Mouse (Mus musculus): Measurements from ENCODE around the gene Hspa12b. TPM values are rescaled to one million over a fixed set of nuclear protein-coding genes. Genes with fewer than 3 reads are reported as not detected.

Hspa12b gene
- total RNA-seq, 2 experiments from 2014 or later = 32.5 to 43.1 TPM

DNA sequence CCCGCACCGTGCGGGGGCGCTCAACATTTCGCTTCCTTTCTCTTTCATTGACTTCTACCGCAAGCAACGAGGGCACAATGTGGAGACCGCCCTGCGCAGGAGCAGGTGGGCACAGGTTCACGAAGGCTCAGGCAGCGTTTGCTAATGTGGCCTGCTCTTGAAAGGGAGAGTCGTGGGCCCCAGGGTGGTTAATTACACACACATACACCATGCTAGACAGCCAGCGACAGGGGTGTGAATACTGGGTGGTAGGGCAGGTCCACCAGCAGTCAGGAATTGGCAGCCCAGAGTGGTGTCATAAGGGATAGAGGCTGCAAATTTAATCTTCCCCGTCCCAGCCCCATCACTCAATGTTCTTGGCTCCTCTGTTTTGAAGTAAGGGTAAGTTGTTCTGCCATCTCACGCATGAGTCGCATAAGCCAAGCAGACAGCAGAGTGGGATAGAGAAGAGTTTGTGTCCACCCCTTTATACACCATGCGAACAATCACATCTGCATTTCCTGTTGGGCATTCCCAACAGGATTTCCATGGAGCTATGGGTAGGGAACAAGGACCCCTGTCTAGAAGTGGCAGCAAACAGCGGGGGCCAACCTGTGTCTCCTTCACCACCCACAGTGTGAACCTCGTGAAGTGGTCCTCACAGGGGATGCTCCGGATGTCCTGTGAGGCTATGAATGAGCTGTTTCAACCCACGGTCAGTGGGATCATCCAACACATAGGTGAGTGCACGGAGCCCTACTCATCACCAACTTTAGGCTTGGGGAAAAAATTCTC is 16.1 kb downstream of the Hspa12b start:
- intact Hi-C loops (cut with DNase I) = loop anchor here (1.0 kb wide), 1 partner anchor 49 kb away; no protein-coding TSS in a partner anchor
- DNase-seq (ENCODE audit: low spot score) = no peak

DNA sequence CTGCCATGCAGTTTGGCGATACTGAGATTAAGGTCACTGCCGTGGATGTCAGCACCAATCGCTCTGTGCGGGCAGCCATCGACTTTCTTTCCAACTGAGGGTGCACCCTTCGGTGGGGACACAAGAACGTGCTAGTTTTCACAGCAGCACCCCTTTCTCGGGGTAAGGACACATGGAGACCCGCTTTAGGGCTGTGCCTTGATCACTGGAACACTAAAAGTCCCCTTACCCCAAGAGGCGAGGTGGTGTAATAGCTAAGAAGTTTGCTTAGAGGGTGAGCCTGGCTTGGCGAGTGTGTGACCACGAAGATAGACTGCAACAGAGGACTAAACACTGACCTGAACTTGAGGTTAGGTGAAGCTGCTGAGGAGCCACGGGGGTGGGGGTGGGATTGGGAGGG is 18.0 kb downstream of the Hspa12b start:
- intact Hi-C loops (cut with DNase I) = no loop called here
- DNase-seq (ENCODE audit: low spot score) = no peak

DNA sequence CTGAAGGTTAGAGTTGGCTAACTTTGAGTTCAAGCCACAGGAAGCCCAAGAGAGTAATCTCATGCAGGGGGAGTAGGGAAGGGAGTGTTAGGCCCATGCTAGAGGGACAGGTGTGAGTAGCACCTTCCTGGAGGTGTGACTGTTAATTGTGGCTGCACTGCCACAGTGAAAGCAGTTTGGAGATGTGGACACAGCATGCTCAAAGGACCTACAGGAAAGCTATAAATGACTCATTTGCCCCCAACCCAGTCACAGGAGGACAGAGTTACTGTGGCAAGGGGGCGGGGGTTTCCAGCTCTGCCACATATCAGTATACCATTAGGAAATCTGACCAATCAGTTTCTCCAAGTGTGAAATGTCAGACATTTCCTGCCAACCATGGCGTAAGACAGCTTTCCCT is 18.5 kb downstream of the Hspa12b start:
- DNase-seq (ENCODE audit: low spot score) = no peak
- intact Hi-C loops (cut with DNase I) = no loop called here

DNA sequence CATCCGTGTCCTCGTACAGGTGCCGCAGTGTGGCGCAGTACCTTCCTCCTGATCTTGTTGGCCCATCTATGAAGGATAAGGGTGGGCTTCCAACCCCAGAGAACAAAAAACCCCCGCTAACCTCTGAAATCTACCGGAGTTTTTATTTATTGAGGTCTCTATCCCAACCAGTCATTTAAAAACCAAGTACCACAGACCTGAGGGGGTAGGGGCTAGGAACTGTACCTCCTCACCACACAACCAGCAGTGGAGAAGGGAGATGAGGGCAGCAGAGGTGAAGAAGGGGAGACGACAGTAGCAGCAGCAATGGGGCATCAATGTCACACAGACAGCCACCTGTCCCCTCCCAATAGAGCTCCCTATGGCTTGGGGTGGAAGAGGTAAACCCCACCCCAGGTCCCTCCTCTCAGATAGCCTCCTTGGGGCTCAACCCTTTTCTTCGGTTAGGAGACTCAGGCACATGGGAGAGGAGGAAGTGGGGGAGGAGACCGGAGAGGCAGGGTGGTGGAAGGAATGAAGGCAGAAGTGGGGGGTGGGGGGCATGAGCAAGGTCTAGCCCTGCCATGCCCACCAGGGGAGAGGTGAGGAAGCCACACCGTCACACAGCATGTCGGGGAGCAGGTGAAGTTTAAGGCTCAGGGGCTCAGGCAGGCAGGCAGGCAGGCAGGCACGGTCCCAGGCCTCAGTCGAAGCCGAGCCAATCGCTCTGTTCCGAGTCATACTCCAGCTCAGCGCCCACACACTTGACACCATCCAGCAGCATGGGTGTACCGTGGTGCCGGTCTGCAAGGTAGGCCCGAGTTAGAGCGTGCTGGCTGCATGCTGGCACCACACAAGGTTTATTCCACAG is 19.3 kb downstream of the Hspa12b start:
- no peak for DNase-seq (ENCODE audit: low spot score)
- intact Hi-C loops (cut with DNase I) = no loop called here

DNA sequence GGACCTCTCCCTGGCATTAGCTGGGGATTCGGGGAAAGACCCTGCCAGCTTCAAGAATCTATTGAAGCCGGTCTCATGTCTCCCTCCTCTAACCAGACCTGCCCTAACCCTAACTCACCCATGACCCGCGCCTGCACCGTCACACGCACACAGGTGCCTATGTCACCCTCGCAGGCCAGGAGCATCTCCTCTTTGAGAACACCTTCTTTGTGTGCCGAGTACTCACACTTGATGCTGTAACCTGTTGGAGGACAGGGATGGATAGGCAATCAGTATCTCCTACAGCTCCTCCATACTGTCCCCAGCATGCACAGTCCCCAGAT is 19.9 kb downstream of the Hspa12b start:
- intact Hi-C loops (cut with DNase I) = no loop called here
- no peak for DNase-seq (ENCODE audit: low spot score)

DNA sequence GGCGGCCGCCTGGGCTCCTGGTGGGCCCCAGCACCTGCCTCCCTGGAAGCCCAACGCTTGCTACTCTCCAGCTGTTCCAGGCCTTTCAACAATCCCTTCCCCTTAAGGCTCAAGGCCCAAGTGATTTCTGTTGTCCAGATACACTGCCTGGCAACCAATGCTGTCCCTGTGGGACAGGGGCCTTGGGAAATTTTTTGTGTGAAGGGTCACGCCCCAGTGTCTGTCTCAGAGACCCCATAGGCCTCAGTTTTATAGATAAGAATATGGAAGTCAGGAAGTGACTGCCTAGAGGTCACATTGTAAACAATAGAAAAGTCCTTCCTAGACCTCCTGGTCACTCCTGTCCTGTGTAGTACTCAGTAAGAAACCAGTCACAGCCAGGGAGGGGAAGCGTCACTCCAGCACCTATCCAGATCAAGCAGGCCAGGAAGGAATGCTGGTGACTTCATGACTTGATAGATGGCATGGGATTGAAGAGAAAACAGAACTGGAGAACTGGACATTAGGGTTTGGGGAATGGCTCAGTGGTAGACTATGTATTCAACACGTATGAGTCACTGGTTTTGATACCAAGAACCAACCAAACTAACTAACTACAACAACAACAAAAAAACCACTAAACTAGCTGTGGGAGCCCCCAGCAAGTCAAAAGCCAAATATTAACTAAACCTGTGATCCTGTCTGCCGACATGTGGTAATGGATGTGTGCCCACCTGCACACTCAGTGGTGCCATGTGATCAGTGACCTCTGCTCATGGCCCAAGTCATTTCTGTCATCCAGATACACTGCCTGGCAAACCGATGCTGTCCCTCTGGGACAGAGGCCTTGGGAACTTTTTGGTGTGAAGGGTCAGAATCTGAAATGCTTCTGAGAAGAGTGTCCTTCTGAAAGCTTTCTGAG is 21.5 kb downstream of the Hspa12b start:
- intact Hi-C loops (cut with DNase I) = no loop called here
- no peak for DNase-seq (ENCODE audit: low spot score)

DNA sequence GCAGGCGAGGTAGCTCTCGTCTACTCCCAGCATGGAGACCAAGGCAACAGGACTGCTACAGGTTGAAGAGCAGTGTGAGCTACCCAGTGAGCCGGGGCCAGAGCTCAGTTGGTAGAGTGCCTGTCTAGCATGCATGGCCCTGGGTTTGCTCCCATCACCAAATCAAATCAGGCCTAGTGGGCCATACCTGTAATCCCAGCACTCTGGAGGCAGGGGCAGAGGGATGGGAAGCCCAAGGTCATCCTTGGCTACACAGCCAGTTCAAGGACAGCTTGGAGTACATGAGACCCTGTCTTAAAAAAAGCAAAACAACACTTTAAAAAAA is 22.1 kb downstream of the Hspa12b start:
- intact Hi-C loops (cut with DNase I) = no loop called here
- DNase-seq (ENCODE audit: low spot score) = no peak

DNA sequence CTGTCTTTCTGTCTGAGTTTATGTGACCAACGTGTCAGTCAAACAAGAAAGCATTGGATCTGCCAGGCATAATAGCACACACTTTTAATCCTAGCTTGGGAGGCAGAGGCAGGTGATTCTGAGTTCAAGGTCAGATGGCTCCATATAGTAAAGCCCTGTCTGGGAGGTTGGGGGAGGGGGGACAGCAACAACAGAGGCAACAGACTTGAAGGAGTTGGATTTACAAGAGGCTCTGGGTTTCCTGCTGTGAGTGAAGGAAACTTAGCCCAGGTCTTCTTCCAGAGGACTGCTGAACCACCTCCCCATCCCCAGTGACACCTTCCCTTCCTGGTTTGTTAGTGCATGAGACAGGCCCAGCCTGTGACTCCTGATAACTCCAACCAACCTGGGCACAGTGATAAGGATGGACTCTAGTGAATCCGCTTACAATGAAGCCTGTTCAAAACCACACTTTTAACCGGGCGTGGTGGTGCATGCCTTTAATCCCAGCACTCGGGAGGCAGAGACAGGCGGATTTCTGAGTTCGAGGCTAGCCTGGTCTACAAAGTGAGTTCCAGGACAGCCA is 25.2 kb downstream of the Hspa12b start:
- DNase-seq (ENCODE audit: low spot score) = no peak
- intact Hi-C loops (cut with DNase I) = no loop called here

GRCm38 (mm10) chr2:131154036-131154435 is 27.0 kb downstream of the Hspa12b start:
- no peak for DNase-seq (ENCODE audit: low spot score)
- intact Hi-C loops (cut with DNase I) = no loop called here

GRCm38 (mm10) chr2:131156987-131157386 is 29.9 kb downstream of the Hspa12b start:
- intact Hi-C loops (cut with DNase I) = no loop called here
- no peak for DNase-seq (ENCODE audit: low spot score)

- intact Hi-C loops (cut with DNase I) = no loop called here
- no peak for DNase-seq (ENCODE audit: low spot score)
Observed at GRCm38 (mm10) chr2:131159491-131159910, 32.4 kb downstream of the Hspa12b start.

DNA sequence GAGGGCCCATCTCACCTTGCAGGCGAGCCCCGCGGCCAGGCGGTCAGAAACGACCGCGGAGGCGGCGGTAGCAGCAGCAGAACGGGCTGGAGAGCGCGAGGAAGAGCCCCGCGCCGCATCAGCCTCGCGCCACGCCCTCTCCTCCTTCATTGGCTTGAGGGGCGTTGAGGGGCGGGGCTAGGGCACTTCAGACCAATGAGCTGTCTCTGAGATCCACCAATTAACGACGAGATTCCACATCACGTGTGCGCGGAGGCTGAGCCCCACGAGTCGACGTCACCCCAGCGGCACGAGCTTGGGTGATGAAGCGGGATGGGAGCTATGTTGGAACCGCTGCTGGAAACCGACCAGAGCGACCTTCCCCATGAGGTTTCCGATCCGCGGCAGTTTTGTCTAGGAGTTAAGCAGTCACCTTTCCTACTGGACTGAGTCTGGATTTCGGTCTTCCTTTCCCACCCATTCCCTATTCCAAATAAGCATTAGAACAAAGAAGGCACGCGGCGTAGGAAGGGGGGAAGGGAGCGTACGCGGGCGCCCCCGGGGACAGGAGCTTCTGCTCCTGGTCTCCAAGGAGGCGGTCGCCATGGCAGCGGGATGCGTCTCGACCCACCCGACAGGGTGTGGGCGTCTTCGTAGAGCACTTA is 33.0 kb downstream of the Hspa12b start, which contains the start of gene 1700037H04Rik:
1700037H04Rik (minus strand) TSS at position 144 of the 644 bp plus-strand sequence.
- intact Hi-C loops (cut with DNase I) = loop anchor here (2.0 to 5.0 kb wide), 2 partner anchors 65 to 198 kb away; no protein-coding TSS in a partner anchor
- DNase-seq (ENCODE audit: low spot score) = peak; percentile 95

DNA sequence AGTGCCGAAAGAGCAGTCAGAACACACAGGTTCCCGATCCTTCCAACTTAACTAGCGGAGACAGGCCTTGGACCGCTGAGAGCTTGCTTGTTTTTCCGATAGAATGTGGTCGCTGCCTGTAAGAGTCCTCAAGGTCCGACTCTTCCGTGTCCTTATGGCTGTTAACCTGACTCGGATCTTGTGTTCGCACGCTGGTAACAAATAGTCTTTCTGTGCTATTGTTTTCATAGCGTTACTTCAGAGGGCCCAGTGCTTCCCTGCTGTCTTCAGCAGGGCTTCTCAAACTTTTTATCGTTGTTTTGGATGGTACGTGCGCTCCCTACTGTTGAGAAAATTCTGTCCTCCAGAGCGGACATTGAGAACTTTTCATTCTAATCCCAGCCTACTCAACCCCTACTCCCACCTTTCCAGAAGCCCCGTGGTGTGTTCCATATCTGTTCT is 33.6 kb downstream of the Hspa12b start:
- DNase-seq (ENCODE audit: low spot score) = no peak
- intact Hi-C loops (cut with DNase I) = loop anchor here (2.0 to 5.0 kb wide), 2 partner anchors 66 to 198 kb away; no protein-coding TSS in a partner anchor

GRCm38 (mm10) chr2:131163924-131164323 is 36.8 kb downstream of the Hspa12b start:
- no peak for DNase-seq (ENCODE audit: low spot score)
- intact Hi-C loops (cut with DNase I) = loop anchor here (5.0 kb wide), 1 partner anchor 202 kb away; no protein-coding TSS in a partner anchor

GRCm38 (mm10) chr2:131166172-131166571 is 39.1 kb downstream of the Hspa12b start:
- DNase-seq (ENCODE audit: low spot score) = no peak
- intact Hi-C loops (cut with DNase I) = loop anchor here (5.0 kb wide), 1 partner anchor 114 kb away; no protein-coding TSS in a partner anchor

DNA sequence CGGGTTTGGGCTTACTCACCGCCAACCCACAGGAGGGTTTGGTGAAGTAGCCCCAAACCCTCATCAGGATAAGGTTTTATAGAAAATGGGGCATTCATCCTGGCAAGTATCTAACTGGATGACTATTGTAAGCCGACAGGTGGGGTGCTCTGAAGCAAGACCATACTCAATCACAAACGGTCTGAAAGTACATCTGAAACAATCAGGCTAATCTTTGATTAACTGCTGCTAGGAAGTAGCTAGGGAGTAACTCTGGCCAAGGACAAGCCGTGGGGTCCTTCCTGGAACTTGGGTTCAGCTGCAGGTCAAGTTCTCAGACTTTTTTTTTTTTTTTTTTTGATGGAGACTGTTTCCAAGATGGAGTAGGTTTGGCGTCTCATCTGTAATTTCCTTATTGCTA is 40.9 kb downstream of the Hspa12b start:
- intact Hi-C loops (cut with DNase I) = loop anchor here (5.0 kb wide), 1 partner anchor 116 kb away; no protein-coding TSS in a partner anchor
- DNase-seq (ENCODE audit: low spot score) = no peak

DNA sequence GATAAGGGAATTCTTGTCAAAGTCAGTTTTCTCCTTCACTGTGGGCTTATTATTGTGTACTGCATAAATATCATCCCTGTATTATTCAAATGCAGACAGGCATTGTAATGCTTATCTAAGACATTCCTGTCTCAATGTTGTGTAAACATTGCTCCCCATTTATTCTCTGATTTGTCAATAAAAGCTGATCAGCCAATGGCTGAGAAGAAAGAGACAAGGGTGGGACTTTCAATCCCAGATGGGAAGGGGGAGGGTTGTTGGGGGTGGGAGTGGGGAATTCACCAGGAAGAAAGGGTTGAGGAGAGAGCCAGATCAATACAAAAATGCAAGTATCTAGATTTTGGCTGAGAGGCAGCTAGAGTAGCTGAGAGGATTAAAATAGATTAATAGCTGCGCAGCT is 41.8 kb downstream of the Hspa12b start:
- no peak for DNase-seq (ENCODE audit: low spot score)
- intact Hi-C loops (cut with DNase I) = loop anchor here (5.0 kb wide), 1 partner anchor 117 kb away; no protein-coding TSS in a partner anchor

- DNase-seq (ENCODE audit: low spot score) = no peak
- intact Hi-C loops (cut with DNase I) = loop anchor here (5.0 kb wide), 1 partner anchor 181 kb away; the partner anchor contains the start of gene Rnf24
Observed at GRCm38 (mm10) chr2:131170936-131171335, 43.9 kb downstream of the Hspa12b start.

Data from heart, postnatal 25 days (tissue).